Mouse (Mus musculus): ENCODE measurements around the gene Ltbp3.

DNA sequence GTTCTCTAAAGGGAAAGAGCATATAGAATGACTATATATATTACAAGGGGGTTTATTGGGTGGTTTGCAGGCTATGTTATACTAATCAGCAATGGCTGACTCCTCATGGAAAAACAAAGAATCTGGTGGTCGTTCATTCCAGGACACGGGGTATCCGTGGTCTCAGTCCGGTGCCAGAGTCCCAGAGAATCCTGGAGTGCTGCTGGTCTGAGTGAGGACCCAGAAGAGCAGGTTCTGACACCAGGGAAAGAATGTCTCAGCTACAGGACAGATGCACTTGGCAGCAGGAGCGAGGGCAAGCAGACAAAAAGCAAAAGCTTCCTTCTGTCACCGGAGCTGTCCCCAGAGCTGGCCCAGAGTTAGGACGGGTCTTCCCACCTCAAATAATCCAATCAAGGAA is 47.9 kb downstream of the Ltbp3 start:
- TF ChIP-seq POLR2A (IDR thresholded peaks at IDR 0.05; ENCODE audit: borderline replicate concordance, low read depth, low read length): no peak
- TF ChIP-seq CTCF (IDR thresholded peaks at IDR 0.05; ENCODE audit: low read depth, low read length): no peak

All from bone marrow macrophage, adult 2 months (primary cell).